Mouse (Mus musculus) liver, embryonic 13.5 days (tissue): ENCODE results near the gene Gatad2b. TPM values are rescaled to one million over a fixed set of nuclear protein-coding genes. Genes with fewer than 3 reads are reported as not detected.

ENCODE experiments used
- ATAC-seq: fragments of 200-750 bp; cut with Nextera tagmentation; 2 replicates; pipeline ENCODE4 v1.8.0; 2017; ENCODE audit warnings: low read depth, mild to moderate bottlenecking, moderate number of reproducible peaks, moderate library complexity
- DNase-seq: peaks from one replicate; pipeline ENCODE4 v3.0.0; 2022
- H3K27ac ChIP-seq: fragments of 300-500 bp; sonication (generic); 2 replicates; pipeline ENCODE4 v1.5.1; 2015; ENCODE audit warnings: moderate library complexity, mild to moderate bottlenecking, inconsistent platforms
- H3K27me3 ChIP-seq: fragments of 300-500 bp; sonication (generic); 2 replicates; pipeline ENCODE4 v1.6.1; 2015; ENCODE audit warnings: mild to moderate bottlenecking, inconsistent platforms
- H3K36me3 ChIP-seq: fragments of 300-500 bp; sonication (generic); 2 replicates; pipeline ENCODE4 v1.6.1; 2015; ENCODE audit warnings: mild to moderate bottlenecking, inconsistent platforms
- H3K4me1 ChIP-seq: fragments of 300-500 bp; sonication (generic); replicated peaks from 2 replicates; pipeline ENCODE4 v1.6.1; 2015; ENCODE audit warnings: inconsistent platforms
- H3K4me2 ChIP-seq: fragments of 300-500 bp; sonication (generic); 2 replicates; pipeline ENCODE4 v1.6.1; 2015; ENCODE audit warnings: inconsistent platforms, mild to moderate bottlenecking, moderate library complexity
- H3K4me3 ChIP-seq: fragments of 300-500 bp; sonication (generic); replicated peaks from 2 replicates; pipeline ENCODE4 v1.5.1; 2015; ENCODE audit warnings: mild to moderate bottlenecking, inconsistent platforms
- H3K9ac ChIP-seq: fragments of 300-500 bp; sonication (generic); 2 replicates; pipeline ENCODE4 v1.6.1; 2015; ENCODE audit warnings: mild to moderate bottlenecking, inconsistent platforms
- H3K9me3 ChIP-seq: fragments of 300-500 bp; sonication (generic); replicated peaks from 2 replicates; pipeline ENCODE4 v1.6.1; 2016; ENCODE audit warnings: inconsistent platforms
- WGBS: fragments of 180-500 bp; shearing (Covaris S2); methylation state at CpG from one replicate; pipeline ENCODE4 v1.1.7; 2015; ENCODE audit not compliant: insufficient replicate concordance; 5-methylcytosine and 5-hydroxymethylcytosine counted together
- polyA plus RNA-seq: library from polyadenylated mRNA; unstranded; fragments of >200 nt; fragmentation: Nextera tagmentation; extraction: Ambion mirVana; gene quantifications from 2 replicates; pipeline ENCODE4 v1.2.1, GENCODE M21; 2015

Gatad2b gene
- polyA plus RNA-seq, 1 experiment from 2014 or later = 4.0 TPM

GRCm38 (mm10) chr3:90383690-90384089 is 90.7 kb downstream of the Gatad2b start:
- Histone ChIP-seq H3K9me3 (no peaks in the 10 kb centered on the region), H3K27ac (no peak overlapping the region), H3K27me3 (peaks cover 15% of the 10 kb centered on the region), H3K9ac (no peak overlapping the region), H3K4me1 (0 out of 2 replicates have a peak, but pooled peaks cover 4% of the 10 kb centered on the region), H3K4me2 (no peak overlapping the region), H3K36me3 (no peaks in the 10 kb centered on the region), H3K4me3 (no peak overlapping the region)
- DNase-seq = no peak
- 55% methylated on average over 4 of the region's 4 CpGs for WGBS
- no peak for ATAC-seq

- Histone ChIP-seq H3K27ac (no peak overlapping the region), H3K4me1 (peaks cover 15% of the 10 kb centered on the region), H3K9me3 (no peaks in the 10 kb centered on the region), H3K9ac (no peak overlapping the region), H3K36me3 (no peaks in the 10 kb centered on the region), H3K27me3 (peaks cover 27% of the 10 kb centered on the region), H3K4me2 (no peak overlapping the region), H3K4me3 (no peak overlapping the region)
- DNase-seq = no peak
- ATAC-seq = no peak
- WGBS = 64% methylated on average over 7 of the region's 7 CpGs
Measured at GRCm38 (mm10) chr3:90384851-90385375, 91.9 kb downstream of the Gatad2b start.

GRCm38 (mm10) chr3:90386817-90387216 is 93.8 kb downstream of the Gatad2b start:
- Histone ChIP-seq H3K4me3 (no peak overlapping the region), H3K4me1 (peaks cover 21% of the 10 kb centered on the region)

GRCm38 (mm10) chr3:90387483-90387882 is 94.5 kb downstream of the Gatad2b start:
- Histone ChIP-seq H3K4me1 (peaks cover 21% of the 10 kb centered on the region), H3K4me2 (no peak overlapping the region), H3K4me3 (no peak overlapping the region), H3K27me3 (peaks cover 42% of the 10 kb centered on the region), H3K9ac (no peak overlapping the region), H3K27ac (no peak overlapping the region), H3K9me3 (no peaks in the 10 kb centered on the region), H3K36me3 (peaks cover 16% of the 10 kb centered on the region)
- WGBS = 68% methylated on average over 11 of the region's 11 CpGs
- ATAC-seq (no peak), DNase-seq (no peak)

More at GRCm38 (mm10) chr3:90386817-90387216, 93.8 kb downstream of the Gatad2b start:
- no peak for DNase-seq
- Histone ChIP-seq H3K36me3 (peaks cover 10% of the 10 kb centered on the region), H3K9me3 (no peaks in the 10 kb centered on the region), H3K27ac (no peak overlapping the region), H3K9ac (no peak overlapping the region), H3K27me3 (peaks cover 42% of the 10 kb centered on the region), H3K4me2 (no peak overlapping the region)
- no peak for ATAC-seq
- 74% methylated on average over 10 of the region's 10 CpGs for WGBS

GRCm38 (mm10) chr3:90388192-90388591 is 95.2 kb downstream of the Gatad2b start:
- Histone ChIP-seq H3K27me3 (peaks cover 42% of the 10 kb centered on the region), H3K9ac (no peak overlapping the region), H3K9me3 (no peaks in the 10 kb centered on the region), H3K36me3 (peaks cover 23% of the 10 kb centered on the region), H3K4me1 (peaks cover 21% of the 10 kb centered on the region), H3K4me3 (no peak overlapping the region), H3K4me2 (no peak overlapping the region), H3K27ac (no peak overlapping the region)
- DNase-seq (no peak), ATAC-seq (no peak)
- WGBS = 62% methylated on average over 4 of the region's 4 CpGs

GRCm38 (mm10) chr3:90388726-90389510 is 95.9 kb downstream of the Gatad2b start:
- H3K4me3 ChIP-seq = peak overlapping the region; percentile 54
- H3K4me1 ChIP-seq = peaks cover 21% of the 10 kb centered on the region
- peaks cover 31% of the 10 kb centered on the region for H3K36me3 ChIP-seq
- no peaks in the 10 kb centered on the region for H3K9me3 ChIP-seq
- peak overlapping the region; percentile 73 for H3K4me2 ChIP-seq
- ATAC-seq (peak; percentile 21), DNase-seq (no peak)
- WGBS = 8% methylated on average over 53 of the region's 53 CpGs
- H3K27ac ChIP-seq = no peak overlapping the region
- peak overlapping the region; percentile 40 for H3K9ac ChIP-seq
- peaks cover 42% of the 10 kb centered on the region for H3K27me3 ChIP-seq

GRCm38 (mm10) chr3:90389511-90390490 is 96.8 kb downstream of the Gatad2b start, which contains the start of gene Slc27a3:
Gene Slc27a3 (minus strand): TSS chr3:90389938.
- Histone ChIP-seq H3K9me3 (no peaks in the 10 kb centered on the region), H3K36me3 (peaks cover 39% of the 10 kb centered on the region), H3K4me1 (peaks cover 21% of the 10 kb centered on the region), H3K27me3 (peaks cover 42% of the 10 kb centered on the region), H3K4me2 (peak within 1 kb of the TSS; percentile 73), H3K9ac (peak within 1 kb of the TSS; percentile 40), H3K4me3 (peak within 1 kb of the TSS; percentile 54), H3K27ac (no peak within 1 kb of the TSS)
- ATAC-seq (peak; percentile 40), DNase-seq (no peak)
- 5% methylated on average over 55 of the region's 55 CpGs for WGBS

GRCm38 (mm10) chr3:90391004-90391403 is 98.0 kb downstream of the Gatad2b start:
- H3K4me1 ChIP-seq = peaks cover 18% of the 10 kb centered on the region
- no peak overlapping the region for H3K27ac ChIP-seq
- peaks cover 42% of the 10 kb centered on the region for H3K27me3 ChIP-seq
- no peak for DNase-seq
- no peak for ATAC-seq
- H3K9me3 ChIP-seq = no peaks in the 10 kb centered on the region
- WGBS = 57% methylated on average over 4 of the region's 4 CpGs
- no peak overlapping the region for H3K4me3 ChIP-seq
- H3K36me3 ChIP-seq = peaks cover 50% of the 10 kb centered on the region
- H3K9ac ChIP-seq = no peak overlapping the region
- H3K4me2 ChIP-seq = no peak overlapping the region

GRCm38 (mm10) chr3:90391941-90392340 is 99.0 kb downstream of the Gatad2b start:
- no peak overlapping the region for H3K9ac ChIP-seq
- H3K4me2 ChIP-seq = no peak overlapping the region
- ATAC-seq (no peak), DNase-seq (no peak)
- H3K27ac ChIP-seq = no peak overlapping the region
- H3K4me1 ChIP-seq = peaks cover 18% of the 10 kb centered on the region
- 84% methylated on average over 8 of the region's 8 CpGs for WGBS
- peaks cover 60% of the 10 kb centered on the region for H3K36me3 ChIP-seq
- no peaks in the 10 kb centered on the region for H3K9me3 ChIP-seq
- peaks cover 42% of the 10 kb centered on the region for H3K27me3 ChIP-seq
- H3K4me3 ChIP-seq = no peak overlapping the region

GRCm38 (mm10) chr3:90392661-90393060 is 99.7 kb downstream of the Gatad2b start:
- Histone ChIP-seq H3K4me3 (no peak overlapping the region), H3K9me3 (no peaks in the 10 kb centered on the region), H3K4me2 (no peak overlapping the region), H3K27me3 (peaks cover 38% of the 10 kb centered on the region), H3K4me1 (peaks cover 18% of the 10 kb centered on the region), H3K9ac (no peak overlapping the region), H3K36me3 (peaks cover 67% of the 10 kb centered on the region), H3K27ac (no peak overlapping the region)
- WGBS = 80% methylated on average over 3 of the region's 3 CpGs
- ATAC-seq (no peak), DNase-seq (no peak)

GRCm38 (mm10) chr3:90395629-90396028 is 102.7 kb downstream of the Gatad2b start:
- WGBS = 76% methylated on average over 3 of the region's 3 CpGs
- no peak for DNase-seq
- H3K27ac ChIP-seq = no peak overlapping the region
- no peak overlapping the region for H3K9ac ChIP-seq
- H3K27me3 ChIP-seq = peaks cover 8% of the 10 kb centered on the region
- H3K36me3 ChIP-seq = peaks cover 91% of the 10 kb centered on the region
- no peak overlapping the region for H3K4me3 ChIP-seq
- ATAC-seq = no peak
- H3K4me1 ChIP-seq = no peaks in the 10 kb centered on the region; the same call in 1 of the 2 replicates
- no peak overlapping the region for H3K4me2 ChIP-seq
- no peaks in the 10 kb centered on the region for H3K9me3 ChIP-seq
